Mouse (Mus musculus) intestine, embryonic 15.5 days (tissue): Measurements from ENCODE around the gene Ccdc63. TPM values are rescaled to one million over a fixed set of nuclear protein-coding genes. Genes with fewer than 3 reads are reported as not detected.

Experiments used
- ATAC-seq: fragments of 200-750 bp; cut with Nextera tagmentation; 2 replicates; pipeline ENCODE4 v1.8.0; 2017; ENCODE audit warnings: moderate TSS enrichment, moderate library complexity
- H3K27ac ChIP-seq: fragments of 300-500 bp; sonication (generic); 2 replicates; pipeline ENCODE4 v1.5.1; 2015; ENCODE audit warnings: mild to moderate bottlenecking, inconsistent platforms
- H3K27me3 ChIP-seq: fragments of 300-500 bp; sonication (generic); replicated peaks from 2 replicates; pipeline ENCODE4 v1.6.1; 2015; ENCODE audit warnings: inconsistent platforms
- H3K36me3 ChIP-seq: fragments of 300-500 bp; sonication (generic); 2 replicates; pipeline ENCODE4 v1.6.1; 2015; ENCODE audit warnings: inconsistent platforms
- H3K4me1 ChIP-seq: fragments of 300-500 bp; sonication (generic); replicated peaks from 2 replicates; pipeline ENCODE4 v1.6.1; 2015; ENCODE audit warnings: inconsistent platforms
- H3K4me2 ChIP-seq: fragments of 300-500 bp; sonication (generic); replicated peaks from 2 replicates; pipeline ENCODE4 v1.6.1; 2015; ENCODE audit warnings: mild to moderate bottlenecking, inconsistent platforms
- H3K4me3 ChIP-seq: fragments of 300-500 bp; sonication (generic); replicated peaks from 2 replicates; pipeline ENCODE4 v1.5.1; 2015; ENCODE audit warnings: inconsistent platforms
- H3K9ac ChIP-seq: fragments of 300-500 bp; sonication (generic); 2 replicates; pipeline ENCODE4 v1.6.1; 2015; ENCODE audit warnings: inconsistent platforms
- H3K9me3 ChIP-seq: fragments of 300-500 bp; sonication (generic); 2 replicates; pipeline ENCODE4 v1.6.1; 2016; ENCODE audit warnings: inconsistent platforms
- WGBS: fragments of 180-500 bp; shearing (Covaris S2); methylation state at CpG from one replicate; pipeline ENCODE4 v1.1.7; 2015; 5-methylcytosine and 5-hydroxymethylcytosine counted together
- polyA plus RNA-seq: library from polyadenylated mRNA; unstranded; fragments of >200 nt; fragmentation: Nextera tagmentation; extraction: Ambion mirVana; gene quantifications from 2 replicates; pipeline ENCODE4 v1.2.1, GENCODE M21; 2015

Ccdc63 gene
- polyA plus RNA-seq, 1 experiment from 2014 or later, result not detected

DNA sequence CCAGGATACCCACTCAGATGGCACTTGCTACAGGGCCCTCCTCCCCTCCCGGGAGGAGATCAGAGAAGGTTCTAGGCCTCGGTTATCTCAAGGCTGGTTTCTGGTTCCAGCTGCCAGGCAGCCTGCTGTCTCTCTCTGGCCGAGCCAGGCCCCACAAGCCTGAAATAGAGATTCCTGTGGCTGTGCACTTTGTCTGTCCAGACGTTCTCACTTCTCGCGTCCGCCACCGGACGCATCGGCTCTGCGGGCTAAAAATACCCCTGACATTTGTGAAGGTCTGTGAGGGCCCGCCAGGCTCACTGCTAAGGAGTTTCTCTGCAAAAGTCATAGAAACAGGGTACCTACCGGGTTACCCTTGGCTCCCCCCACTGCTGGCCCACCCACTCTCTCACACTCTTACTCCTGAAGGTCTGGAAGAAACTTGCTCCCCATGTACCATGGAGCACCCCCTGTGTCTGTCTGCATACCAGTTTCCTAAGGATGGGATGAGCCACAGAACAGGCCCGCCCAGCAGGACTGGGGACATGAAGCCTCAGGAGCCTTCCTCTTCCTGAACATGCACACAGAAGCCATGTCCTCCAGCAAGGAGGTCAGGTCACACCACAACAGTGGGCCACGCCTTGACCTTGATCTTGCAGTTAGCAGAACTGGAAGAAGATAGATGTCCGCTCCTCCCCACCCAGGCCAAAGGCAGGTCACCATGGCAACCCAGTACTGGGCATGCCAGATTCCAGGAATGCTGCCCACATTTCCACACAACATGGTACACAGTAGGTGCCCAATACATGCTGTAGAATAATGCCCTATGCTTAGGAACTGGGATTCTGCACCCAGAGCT is 69.4 kb downstream of the Ccdc63 start:
- H3K9me3 ChIP-seq, result no peaks in the 10 kb centered on the region
- H3K4me1 ChIP-seq, result no peaks in the 10 kb centered on the region; the same call in 1 of the 2 replicates
- H3K9ac ChIP-seq, result no peak overlapping the region
- no peaks in the 10 kb centered on the region for H3K27me3 ChIP-seq
- no peak overlapping the region for H3K27ac ChIP-seq
- WGBS, result 70% methylated on average over 16 of the region's 16 CpGs
- H3K36me3 ChIP-seq, result no peaks in the 10 kb centered on the region
- H3K4me3 ChIP-seq, result no peak overlapping the region
- H3K4me2 ChIP-seq, result no peak overlapping the region
- no peak for ATAC-seq

DNA sequence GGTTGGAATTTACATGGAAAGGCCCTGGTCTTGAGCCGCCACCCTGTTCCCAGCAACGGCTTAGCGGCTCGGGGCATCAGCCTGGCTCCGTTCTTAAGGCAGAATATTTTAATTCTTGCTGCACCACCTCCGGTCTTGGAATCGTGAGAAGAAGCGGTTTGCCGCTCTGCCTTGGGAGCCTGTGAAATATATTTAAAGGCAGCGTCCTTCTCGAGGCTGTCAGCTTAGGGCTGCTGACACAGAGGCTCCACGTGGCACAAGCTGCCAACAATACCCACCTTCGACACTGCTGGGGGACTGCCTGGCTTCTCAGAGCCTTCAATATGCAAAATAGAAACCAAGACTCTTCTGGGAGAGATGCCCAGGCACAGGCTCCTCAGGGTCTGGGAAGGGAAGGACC is 72.1 kb downstream of the Ccdc63 start:
- ATAC-seq, result no peak
- Histone ChIP-seq H3K4me2 (no peak overlapping the region), H3K36me3 (no peaks in the 10 kb centered on the region), H3K27ac (no peak overlapping the region), H3K4me1 (no peaks in the 10 kb centered on the region; the same call in 1 of the 2 replicates), H3K9me3 (no peaks in the 10 kb centered on the region), H3K27me3 (no peaks in the 10 kb centered on the region), H3K9ac (no peak overlapping the region), H3K4me3 (no peak overlapping the region)
- WGBS, result 74% methylated on average over 13 of the region's 13 CpGs

DNA sequence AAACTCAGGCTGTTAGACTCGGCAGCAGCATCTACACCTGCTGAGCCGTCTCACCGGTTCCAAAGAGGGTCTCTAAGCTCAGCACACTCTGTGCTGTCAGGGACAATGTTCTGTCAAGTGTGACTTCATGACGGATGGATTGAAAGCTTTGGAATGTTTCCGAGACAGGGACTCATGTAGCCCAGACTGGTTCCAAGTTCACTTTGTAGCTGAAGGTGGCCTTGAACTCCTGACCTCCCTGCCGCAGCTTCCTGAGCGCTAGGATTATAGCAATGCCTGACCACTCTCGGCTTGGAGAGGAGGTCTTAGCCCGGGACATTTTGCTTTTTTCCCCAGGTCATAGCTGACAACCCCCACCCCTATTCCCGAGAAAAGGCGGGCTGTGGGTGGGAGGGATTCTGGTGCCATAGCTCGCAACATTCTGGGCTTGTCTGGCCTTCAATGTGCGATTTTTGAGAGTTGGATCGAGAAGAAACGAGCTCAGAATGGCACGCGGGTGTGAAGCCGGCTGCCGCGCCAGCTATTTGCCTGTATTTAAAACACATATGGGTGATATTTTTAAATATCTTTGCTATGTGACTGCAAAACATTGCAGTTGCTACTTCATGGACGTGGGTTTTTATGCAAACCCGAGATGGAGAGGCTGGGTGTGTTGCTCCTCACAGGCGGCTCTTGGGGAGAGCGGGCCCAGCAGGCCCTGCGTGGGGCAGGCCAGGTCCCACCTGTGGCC is 77.3 kb downstream of the Ccdc63 start:
- 75% methylated on average over 25 of the region's 25 CpGs for WGBS
- Histone ChIP-seq H3K27me3 (no peaks in the 10 kb centered on the region), H3K9me3 (no peaks in the 10 kb centered on the region), H3K27ac (no peak overlapping the region), H3K36me3 (no peaks in the 10 kb centered on the region), H3K9ac (no peak overlapping the region), H3K4me2 (no peak overlapping the region), H3K4me3 (no peak overlapping the region), H3K4me1 (peaks cover 27% of the 10 kb centered on the region)
- no peak for ATAC-seq

DNA sequence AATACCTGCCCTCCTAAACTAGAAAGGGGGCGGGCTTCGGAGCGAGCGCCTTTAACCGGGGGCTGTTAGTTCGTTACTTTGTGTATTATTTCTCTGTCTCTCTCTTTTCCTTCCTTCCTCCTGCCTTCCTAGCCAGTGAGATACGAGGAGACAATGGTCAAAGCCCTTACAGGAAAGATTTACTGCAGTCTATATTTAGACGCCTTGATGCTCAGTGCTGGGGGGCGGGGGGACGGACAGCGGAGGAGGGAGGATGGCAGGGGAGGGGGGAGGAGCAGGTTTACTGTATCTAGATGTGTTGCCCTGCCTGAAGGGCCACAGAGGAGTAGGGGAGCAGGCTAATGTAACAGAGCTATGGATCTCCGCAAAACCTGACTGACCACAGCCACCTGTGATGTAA is 78.1 kb downstream of the Ccdc63 start:
- no peaks in the 10 kb centered on the region for H3K36me3 ChIP-seq
- H3K4me3 ChIP-seq, result 0 out of 2 replicates have a peak overlapping the region, but pooled peaks have one; percentile 7
- H3K4me2 ChIP-seq, result peak overlapping the region; percentile 41
- H3K27ac ChIP-seq, result no peak overlapping the region
- no peak overlapping the region for H3K9ac ChIP-seq
- no peaks in the 10 kb centered on the region for H3K27me3 ChIP-seq
- peaks cover under 1% of the 10 kb centered on the region; the same call in 1 of the 2 replicates for H3K9me3 ChIP-seq
- WGBS, result 11% methylated on average over 12 of the region's 12 CpGs
- peak; percentile 54; the same call in 1 of the 2 replicates for ATAC-seq
- peaks cover 27% of the 10 kb centered on the region for H3K4me1 ChIP-seq

DNA sequence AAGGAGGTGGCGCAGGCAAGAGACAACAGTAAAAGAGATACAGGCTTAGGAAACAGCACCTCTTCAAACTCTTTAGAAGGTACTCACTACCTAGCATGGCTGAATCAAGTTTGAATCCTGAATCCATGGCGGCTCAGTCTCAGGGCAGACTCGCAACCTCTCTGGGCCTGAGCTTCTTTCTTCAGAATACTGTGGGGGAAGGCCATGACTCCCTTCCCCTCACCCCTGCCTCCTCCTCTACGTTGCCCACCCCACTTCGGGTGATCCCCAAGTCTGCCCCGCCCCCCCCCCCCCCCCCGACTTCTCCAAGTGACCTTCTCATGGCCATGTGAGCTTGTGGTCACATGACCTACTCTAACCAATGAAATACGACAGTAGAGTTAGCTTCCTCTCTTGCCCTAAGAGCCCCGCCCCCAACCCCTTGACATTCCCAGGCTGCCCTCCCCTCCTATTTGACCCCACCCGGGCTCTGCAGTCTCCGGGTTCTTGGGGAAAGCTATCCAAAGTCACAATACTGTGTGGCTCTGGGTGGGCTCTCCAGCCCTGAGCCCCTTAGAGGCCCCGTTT is 79.8 kb downstream of the Ccdc63 start:
- 0 out of 2 replicates have a peak, but pooled peaks have one; percentile 31 for ATAC-seq
- Histone ChIP-seq H3K9me3 (peaks cover 4% of the 10 kb centered on the region; the same call in 1 of the 2 replicates), H3K27ac (no peak overlapping the region), H3K36me3 (no peaks in the 10 kb centered on the region), H3K27me3 (no peaks in the 10 kb centered on the region), H3K4me1 (peaks cover 27% of the 10 kb centered on the region), H3K4me2 (0 out of 2 replicates have a peak overlapping the region, but pooled peaks have one; percentile 11), H3K9ac (no peak overlapping the region), H3K4me3 (no peak overlapping the region)
- 28% methylated on average over 12 of the region's 12 CpGs for WGBS

DNA sequence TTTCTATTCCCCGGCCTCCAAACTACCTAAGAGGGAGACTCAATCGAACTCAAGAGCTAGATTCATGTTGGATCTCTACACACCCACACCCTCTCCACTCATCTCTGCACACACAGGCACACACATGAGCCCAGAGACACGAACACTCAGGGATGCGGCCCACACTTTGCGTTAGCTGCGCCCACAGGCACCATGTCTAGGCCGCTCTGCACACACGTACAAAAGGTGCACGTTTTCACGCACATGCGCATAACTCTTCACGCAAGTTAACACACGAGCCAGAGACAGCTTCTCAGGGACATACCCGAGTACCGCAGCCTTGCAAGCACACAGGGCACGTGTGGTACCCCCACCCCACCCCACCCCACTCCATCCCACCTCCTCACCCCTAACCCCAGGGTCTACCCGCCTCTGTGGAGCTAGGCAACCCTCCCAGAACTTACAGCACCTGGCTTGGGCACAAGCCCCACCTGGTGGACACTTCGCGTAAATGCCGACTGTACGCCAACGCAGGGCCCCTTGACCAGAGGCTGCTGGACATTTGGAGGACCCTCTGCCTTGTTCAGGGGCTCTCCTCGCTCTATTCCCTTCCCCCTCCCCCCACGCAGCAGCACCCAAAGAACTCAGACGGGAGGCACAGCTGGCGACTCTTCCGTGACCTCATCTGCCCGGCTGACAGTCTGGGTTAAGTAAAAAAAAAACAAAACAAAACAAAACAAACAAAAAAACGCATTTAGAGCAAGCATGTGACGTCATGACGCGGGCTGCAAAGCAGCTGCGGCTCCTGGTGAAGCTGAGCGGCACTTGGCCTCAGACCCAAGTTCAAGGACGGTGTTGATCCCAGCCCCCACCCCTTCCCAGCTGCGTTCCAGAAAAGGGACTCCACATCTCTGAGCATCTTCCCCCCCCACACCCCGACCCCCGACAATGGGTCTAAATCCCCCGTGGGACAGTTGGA is 81.3 kb downstream of the Ccdc63 start:
- Histone ChIP-seq H3K4me3 (peak overlapping the region; percentile 22), H3K9ac (0 out of 2 replicates have a peak overlapping the region, but pooled peaks have one; percentile 17)

More for the DNA sequence above, 81.3 kb downstream of the Ccdc63 start:
- no peak for ATAC-seq
- WGBS, result 25% methylated on average over 39 of the region's 39 CpGs
- Histone ChIP-seq H3K4me2 (peak overlapping the region; percentile 61), H3K27ac (no peak overlapping the region), H3K36me3 (no peaks in the 10 kb centered on the region), H3K9me3 (peaks cover 4% of the 10 kb centered on the region; the same call in 1 of the 2 replicates), H3K27me3 (no peaks in the 10 kb centered on the region), H3K4me1 (peaks cover 27% of the 10 kb centered on the region)

Other genes with a start within 250 kb of the Ccdc63 start
- gene Cux2, start 90.7 kb downstream of the Ccdc63 start, polyA plus RNA-seq, result 6.9 and 7.1 TPM in 2 replicates
- gene Myl2, start 39.9 kb downstream of the Ccdc63 start, polyA plus RNA-seq, result 0.45 and 0.62 TPM in 2 replicates
- 240 and 244 TPM in 2 replicates for gene Ppp1cc, start 17.5 kb upstream of the Ccdc63 start, polyA plus RNA-seq
- 5.2 and 5.8 TPM in 2 replicates for gene Hvcn1, start 66.0 kb upstream of the Ccdc63 start, polyA plus RNA-seq
- 3.0 and 3.2 TPM in 2 replicates for gene Tctn1, start 123.6 kb upstream of the Ccdc63 start, polyA plus RNA-seq
- gene Pptc7, start 143.5 kb upstream of the Ccdc63 start, polyA plus RNA-seq, result 10.4 and 11.0 TPM in 2 replicates
- 8.6 and 9.2 TPM in 2 replicates for gene Rad9b, start 213.4 kb upstream of the Ccdc63 start, polyA plus RNA-seq
- 268 and 278 TPM in 2 replicates for gene Vps29, start 213.5 kb upstream of the Ccdc63 start, polyA plus RNA-seq
- gene Gpn3, start 231.1 kb upstream of the Ccdc63 start, polyA plus RNA-seq, result 62.9 and 67.2 TPM in 2 replicates
- gene Fam216a, start 231.5 kb upstream of the Ccdc63 start, polyA plus RNA-seq, result 44.0 and 48.0 TPM in 2 replicates